8 mouse cellular contexts compared by ENCODE assay signal in the genomic region with DNA sequence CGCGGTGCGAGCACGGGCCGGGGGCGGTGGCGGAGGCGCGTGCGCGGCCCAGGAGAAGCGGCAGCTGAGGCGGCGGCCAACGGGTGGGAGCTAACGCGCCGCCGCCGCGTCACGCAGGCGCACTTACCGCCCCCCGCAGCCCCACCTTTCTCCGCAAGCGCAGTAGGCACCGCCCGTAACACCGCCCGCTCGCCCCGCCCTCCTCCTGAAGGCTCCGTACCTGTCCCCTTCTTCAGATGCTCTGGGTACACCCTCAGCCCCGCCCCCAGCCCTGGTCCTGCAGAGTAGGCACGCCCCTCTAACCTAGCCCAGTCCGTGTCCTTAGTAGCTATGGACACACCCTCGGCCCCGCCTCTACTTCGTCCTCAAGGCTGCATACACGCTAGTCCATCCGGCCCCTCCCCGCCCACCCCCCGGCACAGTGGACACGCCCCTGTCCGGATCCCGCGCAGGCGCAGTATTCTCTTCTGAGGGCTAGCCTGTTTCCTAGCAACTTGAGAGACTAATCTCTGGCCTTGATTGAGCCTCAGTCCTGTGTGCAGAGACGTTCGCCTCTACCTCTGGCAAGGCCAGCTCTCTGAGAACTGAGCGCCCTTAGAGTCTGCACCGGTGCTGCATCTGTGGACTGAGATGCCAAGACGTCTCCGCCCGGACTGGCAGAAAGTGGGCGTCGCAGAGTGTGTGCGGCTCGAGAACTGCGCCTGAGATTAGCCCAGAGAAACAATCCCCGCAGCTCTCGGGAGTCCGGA. TPM values are rescaled to one million over a fixed set of nuclear protein-coding genes. Genes with fewer than 3 reads are reported as not detected.
DNase-seq lines count a peak whose midpoint lies in the region; ATAC-seq lines count a peak whose summit lies in the region.

TSS of gene Camsap1 (minus strand) at position 124 of the 749 bp plus-strand sequence.

- no peaks in the 10 kb centered on the region for H3K9me3 ChIP-seq in heart, embryonic 14.5 days (ENCODE audit: control insufficient read depth, low read length)
- H3K9me3 ChIP-seq in liver, embryonic 13.5 days (replicated peaks), result no peaks in the 10 kb centered on the region
- no peaks in the 10 kb centered on the region for H3K9me3 ChIP-seq in stomach, embryonic 16.5 days (replicated peaks; ENCODE audit: control insufficient read depth, low read length)

- H3K36me3 ChIP-seq in heart, embryonic 14.5 days (ENCODE audit: control insufficient read depth, insufficient read depth, low read length), result 0 out of 2 replicates have a peak, but pooled peaks cover 8% of the 10 kb centered on the region
- H3K36me3 ChIP-seq in liver, embryonic 13.5 days, result peaks cover 3% of the 10 kb centered on the region; the same call in 1 of the 2 replicates
- no peaks in the 10 kb centered on the region for H3K36me3 ChIP-seq in stomach, embryonic 16.5 days (ENCODE audit: control insufficient read depth, insufficient read depth, low read length)

- H3K4me3 ChIP-seq in heart, embryonic 14.5 days (ENCODE audit: control insufficient read depth in 1 of 2, insufficient read depth in 1 of 2, low read depth in 1 of 2, low read length in 2 of 2), result peak within 1 kb of the TSS; percentile 88 to 92
- H3K4me3 ChIP-seq in liver, embryonic 13.5 days (replicated peaks), result peak within 1 kb of the TSS; percentile 95
- H3K4me3 ChIP-seq in stomach, embryonic 16.5 days (replicated peaks; ENCODE audit: low read length), result peak within 1 kb of the TSS; percentile 94

- peak; percentile 96 for ATAC-seq in CD4-positive, CD25-positive, alpha-beta regulatory T cell, adult 4 months
- ATAC-seq in heart, embryonic 14.5 days (ENCODE audit: insufficient number of reproducible peaks, insufficient read depth, low FRiP score, low read depth), result peak; percentile 100
- peak; percentile 98 for ATAC-seq in liver, embryonic 13.5 days (ENCODE audit: low read depth)
- ATAC-seq in stomach, embryonic 16.5 days (ENCODE audit: insufficient read depth, low FRiP score), result peak; percentile 100

- H3K9ac ChIP-seq in heart, embryonic 14.5 days (ENCODE audit: low read length), result peak within 1 kb of the TSS; percentile 95
- peak within 1 kb of the TSS; percentile 96 for H3K9ac ChIP-seq in liver, embryonic 13.5 days
- peak within 1 kb of the TSS; percentile 95 for H3K9ac ChIP-seq in stomach, embryonic 16.5 days (ENCODE audit: low read length)

- WGBS in heart, embryonic 14.5 days, result under 1% methylated on average over 47 of the region's 64 CpGs
- under 1% methylated on average over 48 of the region's 64 CpGs for WGBS in liver, embryonic 13.5 days (ENCODE audit: insufficient replicate concordance)
- WGBS in stomach, embryonic 16.5 days, result under 1% methylated on average over 57 of the region's 64 CpGs

- peak within 1 kb of the TSS; percentile 90 for H3K4me2 ChIP-seq in heart, embryonic 14.5 days (ENCODE audit: low read length)
- peak within 1 kb of the TSS; percentile 95 for H3K4me2 ChIP-seq in liver, embryonic 13.5 days
- peak within 1 kb of the TSS; percentile 93 for H3K4me2 ChIP-seq in stomach, embryonic 16.5 days (ENCODE audit: low read depth, low read length)

- H3K4me1 ChIP-seq in heart, embryonic 14.5 days (ENCODE audit: control insufficient read depth in 2 of 2, insufficient read depth in 2 of 2, low read length in 2 of 2), result peaks cover 10 to 42% of the 10 kb centered on the region in 2 experiments
- peaks cover 52% of the 10 kb centered on the region for H3K4me1 ChIP-seq in liver, embryonic 13.5 days (replicated peaks)
- H3K4me1 ChIP-seq in stomach, embryonic 16.5 days (ENCODE audit: control insufficient read depth, insufficient read depth, low read length), result peaks cover 26% of the 10 kb centered on the region

- peak; percentile 99 for DNase-seq in c-Kit-negative CD71-positive TER-119-positive erythroid progenitor cells, embryonic 14.5 days (ENCODE audit: low read depth, low spot score)
- DNase-seq in fibroblast of lung, adult 2 months (ENCODE audit: low read depth), result peak; percentile 99
- DNase-seq in kidney, postnatal 14 days, result peak; percentile 100
- peak; percentile 100 for DNase-seq in liver, embryonic 13.5 days
- peak; percentile 100 for DNase-seq in neural tube, embryonic 10.5 days (ENCODE audit: extremely low spot score, low spot score)

- H3K27ac ChIP-seq in heart, embryonic 14.5 days (replicated peaks in 1 of 2; ENCODE audit: control insufficient read depth in 1 of 2, insufficient read depth in 1 of 2, low read depth in 2 of 2, low read length in 2 of 2), result peak within 1 kb of the TSS; percentile 35 to 88; a peak in 3 of 4 replicates
- peak within 1 kb of the TSS; percentile 84 for H3K27ac ChIP-seq in liver, embryonic 13.5 days
- peak within 1 kb of the TSS; percentile 71 for H3K27ac ChIP-seq in stomach, embryonic 16.5 days (ENCODE audit: low read length)

- H3K27me3 ChIP-seq in heart, embryonic 14.5 days (ENCODE audit: control insufficient read depth, insufficient read depth, low read length), result no peaks in the 10 kb centered on the region
- peaks cover 19% of the 10 kb centered on the region; the same call in 1 of the 2 replicates for H3K27me3 ChIP-seq in liver, embryonic 13.5 days
- H3K27me3 ChIP-seq in stomach, embryonic 16.5 days (ENCODE audit: control insufficient read depth, insufficient read depth, low read length), result no peaks in the 10 kb centered on the region

RNA-seq across cellular contexts. Expression of gene Camsap1, which starts in this region (rescaled TPM):
- polyA plus RNA-seq in CD4-positive, CD25-positive, alpha-beta regulatory T cell, adult 4 months (2017; shearing (Covaris generic)), result 1 to 10 TPM; 6.0 to 9.7 TPM
- 15.5 and 18.6 TPM in 2 replicates for polyA plus RNA-seq in heart, embryonic 14.5 days (2014; fragmentation: Nextera tagmentation; extraction: Ambion mirVana)
- polyA plus RNA-seq in liver, embryonic 13.5 days (2015; fragmentation: Nextera tagmentation; extraction: Ambion mirVana), result 4.1 and 5.4 TPM in 2 replicates
- 7.3 and 7.6 TPM in 2 replicates for polyA plus RNA-seq in stomach, embryonic 16.5 days (2015; fragmentation: Nextera tagmentation; extraction: Ambion mirVana)

Comparison
In these comparisons a context has a peak if more than half of its experiments do, and no peak if none do; other contexts are left out.
1. Peak in every context shown above with its lines: DNase-seq, ATAC-seq, H3K4me3 ChIP-seq and H3K27ac ChIP-seq.